Mouse (Mus musculus) hindbrain, postnatal 0 days (tissue): ENCODE data around the gene Rundc3a. TPM values are rescaled to one million over a fixed set of nuclear protein-coding genes. Genes with fewer than 3 reads are reported as not detected.

Experiments used
- ATAC-seq: fragments of 200-750 bp; cut with Nextera tagmentation; 2 replicates; pipeline ENCODE4 v1.8.0; 2017; ENCODE audit warnings: mild to moderate bottlenecking, moderate TSS enrichment, moderate library complexity
- DNase-seq: peaks from one replicate; pipeline ENCODE4 v3.0.0-alpha.2; 2015; ENCODE audit warnings: low spot score
- H3K27ac ChIP-seq: fragments of 300-500 bp; sonication (generic); 2 replicates; pipeline ENCODE4 v1.5.1; 2014; ENCODE audit warnings: mild to moderate bottlenecking
- H3K27me3 ChIP-seq: fragments of 300-500 bp; sonication (generic); 2 replicates; pipeline ENCODE4 v1.6.1; 2014; ENCODE audit warnings: low read length, mixed read lengths; ENCODE audit not compliant: insufficient read depth
- H3K36me3 ChIP-seq: fragments of 300-500 bp; sonication (generic); 2 replicates; pipeline ENCODE4 v1.6.1; 2014; ENCODE audit warnings: low read length, mixed read lengths; ENCODE audit not compliant: insufficient read depth
- H3K4me1 ChIP-seq: fragments of 300-500 bp; sonication (generic); 2 replicates; pipeline ENCODE4 v1.6.1; 2014; ENCODE audit warnings: antibody characterized with exemption, low read length, mixed read lengths; ENCODE audit not compliant: insufficient read depth
- H3K4me2 ChIP-seq: fragments of 300-500 bp; sonication (generic); 2 replicates; pipeline ENCODE4 v1.6.1; 2014; ENCODE audit warnings: low read depth, mild to moderate bottlenecking, low read length, moderate library complexity, mixed read lengths
- H3K4me3 ChIP-seq: fragments of 300-500 bp; sonication (generic); 2 replicates; pipeline ENCODE4 v1.5.1; 2014; ENCODE audit warnings: low read length
- H3K9ac ChIP-seq: fragments of 300-500 bp; sonication (generic); replicated peaks from 2 replicates; pipeline ENCODE4 v1.6.1; 2014; ENCODE audit warnings: mild to moderate bottlenecking, low read length, moderate library complexity, mixed read lengths
- H3K9me3 ChIP-seq: fragments of 300-500 bp; sonication (generic); 2 replicates; pipeline ENCODE4 v1.6.1; 2016; ENCODE audit warnings: low read length, mixed read lengths
- CTCF ChIP-seq: IDR thresholded peaks from 2 replicates; pipeline ENCODE4 v1.5.1; 2016; ENCODE audit warnings: antibody characterized with exemption, control low read depth, low read depth
- WGBS: fragments of 180-500 bp; shearing (Covaris S2); extraction: QIAGEN DNeasy Blood & Tissue Kit; methylation state at CpG from one replicate; pipeline ENCODE4 v1.1.7; 2014; 5-methylcytosine and 5-hydroxymethylcytosine counted together
- polyA plus RNA-seq: library from polyadenylated mRNA; unstranded; fragments of >200 nt; fragmentation: Nextera tagmentation; extraction: Ambion mirVana; gene quantifications from 2 replicates; pipeline ENCODE4 v1.2.1, GENCODE M21; 2015
- total RNA-seq: library from RNA; depleted of rRNA; stranded (reverse); fragments of >200 nt; gene quantifications from 2 replicates; pipeline ENCODE4 v1.2.3, GENCODE M21; 2014

Gene Rundc3a
- total and polyA plus RNA-seq, 2 experiments from 2014 or later = 114 to 310 TPM

DNA sequence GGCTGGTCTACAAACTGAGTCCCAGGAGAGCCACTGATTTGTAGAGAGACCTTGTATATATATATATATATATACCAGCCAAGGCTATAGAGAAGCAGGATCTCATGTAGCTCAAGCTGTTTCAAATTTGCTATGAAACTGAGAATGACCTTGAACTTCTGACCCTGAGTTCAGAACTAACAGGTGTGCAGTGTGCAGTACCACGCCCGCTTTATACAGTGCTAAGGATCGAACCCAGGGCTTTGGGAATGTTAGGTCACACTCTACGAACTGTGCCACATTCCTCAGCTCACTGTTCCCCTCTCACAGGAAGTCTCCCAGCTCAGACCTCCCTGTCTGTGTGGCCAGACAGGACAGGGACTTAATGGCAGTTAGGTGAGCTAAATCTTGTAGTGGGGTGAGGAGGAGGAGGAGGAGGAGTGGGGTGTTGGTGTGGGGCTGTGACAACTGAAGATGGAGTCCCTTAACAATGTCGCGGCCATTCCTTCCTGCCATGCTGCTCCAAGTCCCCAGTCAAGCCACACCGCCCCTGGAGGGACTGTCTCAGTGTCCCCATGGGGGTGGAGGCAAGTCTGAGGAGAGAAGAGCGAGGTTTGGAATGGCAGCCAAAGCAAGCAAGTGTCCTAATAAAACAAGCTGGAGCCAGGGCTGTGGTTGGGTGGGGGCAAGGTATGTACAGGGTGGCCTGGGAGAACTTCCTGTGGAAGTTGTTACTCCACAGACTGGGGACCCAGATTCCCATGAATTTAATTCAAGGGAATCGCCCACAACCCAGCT lies 25.5 kb upstream of the Rundc3a start:
- no peak for TF ChIP-seq CTCF
- no peaks in the 10 kb centered on the region for H3K4me1 ChIP-seq
- H3K4me3 ChIP-seq = no peak overlapping the region
- no peaks in the 10 kb centered on the region for H3K27me3 ChIP-seq
- H3K4me2 ChIP-seq = no peak overlapping the region
- H3K27ac ChIP-seq = no peak overlapping the region
- DNase-seq (no peak), ATAC-seq (no peak)
- no peaks in the 10 kb centered on the region for H3K9me3 ChIP-seq
- WGBS = 77% methylated on average over 9 of the region's 9 CpGs
- no peaks in the 10 kb centered on the region for H3K36me3 ChIP-seq
- no peak overlapping the region for H3K9ac ChIP-seq

DNA sequence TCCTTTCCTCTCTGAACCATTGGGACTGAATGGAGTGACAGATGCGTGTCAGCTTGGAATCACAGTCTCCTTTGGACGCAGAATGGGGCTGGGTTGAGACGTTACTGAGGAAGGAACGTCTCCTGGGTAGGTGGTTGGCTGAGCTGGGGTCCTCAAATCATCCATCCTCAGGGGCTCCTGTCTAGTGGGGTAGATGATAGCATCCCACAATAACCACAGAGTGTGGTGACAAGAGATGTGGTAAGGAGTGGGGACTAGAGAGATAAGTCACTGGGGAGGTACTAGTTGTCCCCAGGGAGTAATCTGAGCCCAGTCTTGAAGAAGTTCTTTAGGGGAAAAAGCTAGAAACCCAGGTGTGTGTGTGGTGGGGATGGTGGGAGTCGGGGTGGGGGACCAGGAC lies 24.9 kb upstream of the Rundc3a start:
- Histone ChIP-seq H3K4me3 (no peak overlapping the region), H3K4me1 (no peaks in the 10 kb centered on the region), H3K9ac (no peak overlapping the region), H3K4me2 (no peak overlapping the region), H3K27me3 (no peaks in the 10 kb centered on the region), H3K27ac (no peak overlapping the region), H3K9me3 (no peaks in the 10 kb centered on the region), H3K36me3 (no peaks in the 10 kb centered on the region)
- ATAC-seq (no peak), DNase-seq (no peak)
- 80% methylated on average over 5 of the region's 5 CpGs for WGBS
- TF ChIP-seq CTCF = no peak

DNA sequence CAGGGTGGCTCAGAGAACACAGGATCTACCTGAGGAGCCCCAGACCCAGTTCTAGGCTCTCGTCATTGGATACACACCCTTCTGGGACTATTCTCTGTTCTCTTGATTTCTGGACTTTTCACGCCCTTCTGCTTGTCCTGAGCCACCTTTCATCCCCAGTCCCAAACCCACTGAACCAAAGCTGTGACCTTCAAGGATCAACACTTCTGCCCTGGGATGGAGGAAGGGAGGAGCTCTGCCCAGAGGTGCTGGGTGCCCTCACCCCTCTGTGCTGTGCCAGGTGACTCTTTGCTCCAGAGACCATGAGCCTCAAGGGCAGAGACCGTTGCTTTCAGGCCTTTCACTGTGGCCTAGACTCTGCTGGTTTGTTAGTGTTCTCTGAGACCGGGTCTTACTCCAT lies 23.9 kb upstream of the Rundc3a start:
- 83% methylated on average over 4 of the region's 4 CpGs for WGBS
- TF ChIP-seq CTCF = no peak
- Histone ChIP-seq H3K36me3 (no peaks in the 10 kb centered on the region), H3K4me3 (no peak overlapping the region), H3K4me2 (no peak overlapping the region), H3K27ac (no peak overlapping the region), H3K9me3 (no peaks in the 10 kb centered on the region), H3K9ac (no peak overlapping the region), H3K27me3 (no peaks in the 10 kb centered on the region), H3K4me1 (no peaks in the 10 kb centered on the region)
- DNase-seq (no peak), ATAC-seq (no peak)

DNA sequence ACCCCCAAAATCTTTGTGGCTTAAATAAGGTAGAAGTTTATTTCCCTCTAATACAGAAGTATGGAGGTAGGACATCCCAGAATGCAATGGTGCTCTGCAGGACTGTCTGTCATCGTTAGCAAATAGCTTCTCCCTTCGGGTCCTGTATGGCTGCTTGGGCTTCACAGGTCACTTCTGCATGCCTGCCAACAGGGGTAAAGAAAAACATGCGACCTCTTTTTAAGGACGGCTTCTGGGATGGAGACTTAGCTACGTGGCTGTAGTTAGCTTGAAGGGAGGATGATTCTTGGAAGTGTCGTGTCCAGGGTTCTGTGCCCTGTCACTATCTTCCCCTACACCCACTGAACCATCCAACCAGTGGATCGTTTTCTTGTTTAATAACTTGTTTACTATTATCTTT lies 22.9 kb upstream of the Rundc3a start:
- WGBS = 57% methylated on average over 7 of the region's 7 CpGs
- no peak overlapping the region for H3K27ac ChIP-seq
- H3K27me3 ChIP-seq = no peaks in the 10 kb centered on the region
- no peak overlapping the region for H3K4me3 ChIP-seq
- ATAC-seq (no peak), DNase-seq (no peak)
- no peaks in the 10 kb centered on the region for H3K36me3 ChIP-seq
- no peak overlapping the region for H3K4me2 ChIP-seq
- no peak overlapping the region for H3K9ac ChIP-seq
- no peaks in the 10 kb centered on the region for H3K9me3 ChIP-seq
- peaks cover 2% of the 10 kb centered on the region for H3K4me1 ChIP-seq
- TF ChIP-seq CTCF = no peak

DNA sequence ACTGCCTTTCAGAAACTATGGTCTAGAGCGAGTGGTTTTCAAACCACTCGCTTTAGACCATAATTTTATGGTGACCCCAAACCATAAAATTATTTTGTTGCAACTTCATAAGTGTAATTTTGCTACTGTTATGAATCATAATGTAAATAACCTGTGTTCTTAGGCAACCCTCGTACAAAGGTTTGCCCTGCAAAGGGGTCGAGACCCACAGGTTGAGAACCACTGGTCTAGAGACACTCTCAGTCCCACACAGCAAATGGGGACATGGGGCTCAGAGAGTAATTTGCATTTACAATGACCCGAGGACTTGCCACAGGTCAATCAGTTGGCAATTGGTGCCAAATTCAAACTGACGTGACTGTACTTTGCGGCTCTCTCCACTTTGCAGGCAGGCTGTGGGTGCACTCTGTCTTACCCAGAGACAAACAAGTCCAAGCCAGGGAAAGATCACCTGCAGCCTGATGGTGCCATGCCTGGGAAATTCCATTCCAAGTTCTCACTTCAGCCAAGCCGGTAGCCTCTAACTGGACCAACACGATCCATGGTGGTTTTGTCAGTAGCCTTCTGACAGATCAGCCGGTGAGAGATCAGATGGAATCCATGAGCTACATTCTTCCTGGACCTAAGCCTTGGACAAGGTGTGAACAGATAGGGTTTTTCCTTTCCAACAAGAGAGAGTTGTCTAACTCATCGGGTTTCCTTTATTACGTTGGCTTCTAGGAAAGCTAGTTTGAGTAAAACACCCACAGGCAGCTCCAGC lies 21.1 kb upstream of the Rundc3a start:
- Histone ChIP-seq H3K27me3 (no peaks in the 10 kb centered on the region), H3K4me2 (no peak overlapping the region), H3K27ac (no peak overlapping the region), H3K36me3 (no peaks in the 10 kb centered on the region), H3K9me3 (no peaks in the 10 kb centered on the region), H3K4me3 (no peak overlapping the region), H3K4me1 (peaks cover 8% of the 10 kb centered on the region), H3K9ac (no peak overlapping the region)
- TF ChIP-seq CTCF = no peak
- DNase-seq (no peak), ATAC-seq (no peak)
- WGBS = 86% methylated on average over 12 of the region's 12 CpGs

DNA sequence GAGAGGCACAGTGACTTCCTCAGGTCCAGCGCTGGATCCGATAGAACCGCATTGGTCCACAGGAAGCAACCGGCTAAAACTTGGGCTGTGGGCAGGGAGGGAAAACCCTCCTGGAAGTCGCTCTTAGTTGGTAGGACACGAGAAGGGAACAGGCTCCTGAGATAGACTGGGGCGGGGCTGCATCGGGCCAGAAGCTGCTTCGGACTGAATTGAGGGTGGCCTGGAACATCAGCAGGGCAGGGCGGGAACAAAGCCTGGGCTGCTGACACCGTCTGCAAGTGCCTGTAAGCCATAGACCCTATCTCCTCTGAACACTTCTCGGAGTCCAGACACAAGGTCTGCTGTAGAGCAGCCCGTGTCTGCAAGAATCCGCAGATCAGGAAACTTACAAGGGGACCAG lies 20.3 kb upstream of the Rundc3a start:
- H3K9me3 ChIP-seq = no peaks in the 10 kb centered on the region
- H3K4me2 ChIP-seq = no peak overlapping the region
- no peak overlapping the region for H3K4me3 ChIP-seq
- H3K27ac ChIP-seq = no peak overlapping the region
- ATAC-seq = no peak
- no peak overlapping the region for H3K9ac ChIP-seq
- no peaks in the 10 kb centered on the region for H3K36me3 ChIP-seq
- H3K4me1 ChIP-seq = peaks cover 8% of the 10 kb centered on the region
- DNase-seq = no peak
- no peak for TF ChIP-seq CTCF
- no peaks in the 10 kb centered on the region for H3K27me3 ChIP-seq
- WGBS = 44% methylated on average over 14 of the region's 14 CpGs

DNA sequence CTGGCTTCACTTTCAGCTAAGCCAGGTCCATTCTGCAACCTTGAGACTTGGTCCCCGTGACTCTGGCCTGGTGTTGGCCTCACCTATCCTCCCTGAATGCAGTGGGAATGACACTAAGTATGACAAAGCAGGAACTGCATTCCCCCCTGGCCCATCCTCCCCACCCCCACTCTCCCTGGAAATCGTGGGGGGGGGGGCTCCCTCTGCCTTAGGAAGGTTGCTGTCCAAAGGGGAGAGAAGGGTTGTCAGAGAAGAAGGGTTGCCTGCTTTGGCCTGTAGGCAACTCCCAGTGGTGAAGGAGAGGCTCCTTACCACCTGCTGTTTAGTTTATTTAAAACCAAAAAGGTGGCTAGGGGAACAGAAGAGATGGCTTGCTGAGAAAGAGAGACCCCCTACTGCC lies 19.6 kb upstream of the Rundc3a start:
- WGBS = 33% methylated on average over 2 of the region's 2 CpGs
- Histone ChIP-seq H3K9me3 (no peaks in the 10 kb centered on the region), H3K27ac (no peak overlapping the region), H3K4me3 (no peak overlapping the region), H3K36me3 (no peaks in the 10 kb centered on the region), H3K4me1 (peaks cover 8% of the 10 kb centered on the region), H3K9ac (no peak overlapping the region), H3K4me2 (no peak overlapping the region), H3K27me3 (no peaks in the 10 kb centered on the region)
- DNase-seq (no peak), ATAC-seq (no peak)
- no peak for TF ChIP-seq CTCF
